Mouse (Mus musculus): ENCODE results near the gene Endog. TPM values are rescaled to one million over a fixed set of nuclear protein-coding genes. Genes with fewer than 3 reads are reported as not detected.

Endog gene
- polyA plus RNA-seq, 1 experiment from 2014 or later = 18.5 TPM

DNA sequence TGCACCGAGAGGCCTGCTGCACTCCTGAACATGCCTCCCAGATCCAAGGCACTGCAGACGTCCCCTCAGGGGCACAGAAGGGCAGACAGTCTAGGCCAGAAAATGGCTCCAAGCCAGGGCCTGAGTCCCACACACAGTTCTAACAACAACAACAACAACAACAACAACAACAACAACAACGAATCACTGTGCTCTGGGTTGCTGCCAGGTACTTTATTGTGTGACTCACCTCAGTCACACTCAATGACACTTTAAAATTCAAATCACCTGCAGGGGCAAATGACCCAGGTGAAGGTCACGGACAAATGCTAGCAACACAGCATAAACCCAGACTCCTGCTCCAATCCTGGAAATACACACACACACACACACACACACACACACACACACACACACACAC lies 26.7 kb downstream of the Endog start:
- ATAC-seq (ENCODE audit: insufficient number of reproducible peaks, insufficient read depth, low FRiP score, low TSS enrichment) = no peak
- Histone ChIP-seq H3K36me3 (no peaks in the 10 kb centered on the region), H3K4me1 (no peaks in the 10 kb centered on the region), H3K27ac (no peak overlapping the region), H3K4me3 (no peak overlapping the region), H3K4me2 (replicated peaks) (no peak overlapping the region), H3K9me3 (no peaks in the 10 kb centered on the region), H3K9ac (no peak overlapping the region), H3K27me3 (no peaks in the 10 kb centered on the region)
- 70% methylated on average over 4 of the region's 4 CpGs for WGBS

DNA sequence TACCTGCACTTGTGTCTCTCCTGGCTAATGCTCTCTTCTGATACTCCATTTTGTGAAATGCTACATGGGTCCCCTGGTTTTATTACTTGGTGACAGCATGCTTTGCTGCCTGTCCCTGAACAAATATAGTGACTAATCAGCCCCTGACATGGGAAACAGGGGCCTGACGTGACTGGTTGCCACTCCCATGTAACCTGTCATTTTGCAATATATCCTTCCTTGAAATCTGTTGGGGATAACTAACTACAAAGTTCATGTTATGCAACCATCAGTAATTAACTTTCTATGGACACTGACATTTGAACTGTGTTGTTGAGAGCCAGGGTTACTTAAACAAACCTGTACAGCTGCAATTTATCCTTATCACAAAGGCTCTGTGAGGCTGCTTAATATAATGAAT lies 28.7 kb downstream of the Endog start:
- Histone ChIP-seq H3K4me3 (no peak overlapping the region), H3K4me2 (replicated peaks) (no peak overlapping the region), H3K27ac (no peak overlapping the region), H3K9ac (no peak overlapping the region), H3K9me3 (no peaks in the 10 kb centered on the region), H3K27me3 (no peaks in the 10 kb centered on the region), H3K4me1 (peaks cover 6% of the 10 kb centered on the region), H3K36me3 (no peaks in the 10 kb centered on the region)
- no peak for ATAC-seq (ENCODE audit: insufficient number of reproducible peaks, insufficient read depth, low FRiP score, low TSS enrichment)
- 67% methylated on average over 1 of the region's 1 CpGs for WGBS

DNA sequence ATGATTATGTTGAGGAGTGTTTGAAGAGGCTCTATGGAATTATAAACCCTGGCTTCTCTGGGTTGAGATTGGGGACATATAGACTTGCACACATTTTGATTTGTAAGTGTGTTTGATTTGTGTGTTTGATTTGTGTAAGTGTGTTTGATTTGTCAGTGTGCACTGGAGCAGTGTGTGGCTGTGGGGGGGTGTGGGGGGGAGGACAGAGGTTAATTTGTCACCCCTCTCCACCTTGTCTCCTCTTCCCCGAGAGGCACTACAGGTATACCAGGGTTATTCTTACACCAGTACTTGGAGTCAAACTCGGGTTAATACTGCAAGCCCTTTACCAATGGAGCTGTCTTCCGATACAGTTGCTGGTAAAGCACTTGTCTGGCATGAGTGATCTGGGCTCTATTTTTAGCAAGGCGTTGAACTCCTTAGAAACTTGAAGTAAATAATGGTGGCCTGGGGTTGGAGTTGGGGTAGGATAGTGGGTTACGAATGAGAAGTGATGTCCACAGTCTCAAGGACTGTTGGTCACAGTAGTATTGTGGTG lies 29.2 kb downstream of the Endog start:
- Histone ChIP-seq H3K4me2 (replicated peaks) (no peak overlapping the region), H3K36me3 (no peaks in the 10 kb centered on the region), H3K9ac (no peak overlapping the region), H3K9me3 (no peaks in the 10 kb centered on the region), H3K4me3 (no peak overlapping the region), H3K4me1 (peaks cover 6% of the 10 kb centered on the region), H3K27ac (no peak overlapping the region), H3K27me3 (no peaks in the 10 kb centered on the region)
- ATAC-seq (ENCODE audit: insufficient number of reproducible peaks, insufficient read depth, low FRiP score, low TSS enrichment) = no peak
- WGBS = 80% methylated on average over 5 of the region's 5 CpGs

DNA sequence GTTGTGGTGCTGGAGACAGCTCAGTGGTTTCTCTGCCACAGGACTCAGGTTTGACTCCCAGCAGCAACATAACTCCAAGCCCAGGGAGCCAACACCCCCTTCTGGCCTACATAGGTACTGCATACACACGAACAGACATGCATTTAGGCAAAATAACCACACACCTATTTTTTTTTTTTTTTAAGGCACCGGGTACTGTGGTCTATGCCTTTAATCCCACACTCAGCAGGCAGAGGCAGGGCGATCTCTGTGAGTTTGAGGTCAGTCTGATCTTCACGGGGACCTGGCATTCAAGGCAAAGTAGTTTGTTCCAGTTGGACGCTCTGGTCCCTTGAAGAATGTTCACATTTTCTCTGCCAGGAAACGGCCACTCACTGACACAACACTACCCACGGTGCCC lies 32.1 kb downstream of the Endog start:
- ATAC-seq (ENCODE audit: insufficient number of reproducible peaks, insufficient read depth, low FRiP score, low TSS enrichment) = no peak
- H3K4me3 ChIP-seq = no peak overlapping the region
- no peaks in the 10 kb centered on the region for H3K36me3 ChIP-seq
- WGBS = 80% methylated on average over 7 of the region's 7 CpGs
- no peaks in the 10 kb centered on the region for H3K9me3 ChIP-seq
- no peak overlapping the region for H3K9ac ChIP-seq
- no peaks in the 10 kb centered on the region for H3K27me3 ChIP-seq
- no peak overlapping the region for H3K4me2 ChIP-seq (replicated peaks)
- peaks cover 10% of the 10 kb centered on the region for H3K4me1 ChIP-seq
- H3K27ac ChIP-seq = no peak overlapping the region

DNA sequence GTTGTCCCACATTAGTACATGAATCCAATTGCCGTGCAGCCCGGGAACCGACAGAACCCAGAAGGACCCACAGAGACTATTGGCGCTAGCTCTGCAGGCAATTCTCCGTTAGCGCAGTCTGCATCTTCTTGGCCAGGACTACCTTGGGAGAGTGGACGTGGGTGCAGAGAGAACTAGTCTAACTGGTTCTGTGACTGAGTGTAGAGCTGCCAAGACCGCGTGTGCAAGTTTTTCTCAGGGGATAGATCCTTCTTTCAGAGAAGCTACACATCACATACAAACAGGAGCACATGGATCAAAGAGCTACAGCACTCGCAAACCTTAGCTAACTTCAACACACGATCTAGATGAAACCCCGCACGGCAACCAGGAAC lies 33.9 kb downstream of the Endog start:
- Histone ChIP-seq H3K4me3 (peak overlapping the region; percentile 74), H3K4me1 (peaks cover 10% of the 10 kb centered on the region), H3K27ac (peak overlapping the region; percentile 60), H3K9me3 (no peaks in the 10 kb centered on the region), H3K9ac (peak overlapping the region; percentile 57), H3K4me2 (replicated peaks) (peak overlapping the region; percentile 82), H3K36me3 (no peaks in the 10 kb centered on the region), H3K27me3 (no peaks in the 10 kb centered on the region)
- 1% methylated on average over 13 of the region's 13 CpGs for WGBS
- peak; percentile 73 for ATAC-seq (ENCODE audit: insufficient number of reproducible peaks, insufficient read depth, low FRiP score, low TSS enrichment)

DNA sequence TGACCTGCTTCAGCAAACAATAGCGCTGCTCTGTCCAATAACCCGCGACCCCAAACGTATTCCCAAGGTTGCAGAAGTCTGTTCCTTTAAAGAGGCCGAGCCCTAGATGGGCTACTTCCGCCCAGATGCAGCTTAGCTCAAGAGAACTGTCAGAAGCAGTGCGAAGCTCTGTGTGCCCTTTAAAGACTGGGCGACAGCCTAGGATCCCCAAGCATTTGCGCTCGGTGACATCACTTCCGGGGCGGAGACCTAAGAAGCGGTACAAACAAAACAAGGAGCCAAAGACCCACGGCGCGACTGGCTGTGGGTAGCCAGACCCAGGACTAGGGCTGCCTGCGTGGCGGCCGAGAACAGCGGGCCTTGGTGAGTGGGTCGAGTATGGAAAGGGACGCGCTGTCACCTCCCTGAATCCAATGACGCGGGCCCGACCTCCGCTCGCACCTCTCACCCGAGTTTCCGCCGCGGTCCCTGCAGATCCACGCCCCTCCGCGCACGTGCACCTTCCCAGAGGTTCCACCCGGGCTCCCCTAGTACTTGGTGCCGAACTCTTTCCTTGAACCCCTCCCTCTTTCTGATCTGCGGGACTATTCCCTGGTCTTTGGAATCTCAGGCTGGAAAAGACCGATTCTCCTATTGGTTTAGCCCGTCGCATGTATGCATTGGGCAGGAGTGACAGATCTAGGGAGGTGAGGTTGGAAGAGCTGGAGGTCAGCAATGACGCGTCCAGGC lies 34.5 kb downstream of the Endog start, which contains the start of gene Kyat1:
TSS of gene Kyat1 (minus strand) at position 219 of the 729 bp plus-strand sequence.
- Histone ChIP-seq H3K36me3 (no peaks in the 10 kb centered on the region), H3K27me3 (no peaks in the 10 kb centered on the region), H3K9ac (peak within 1 kb of the TSS; percentile 57), H3K4me3 (peak within 1 kb of the TSS; percentile 74), H3K4me1 (peaks cover 10% of the 10 kb centered on the region), H3K9me3 (no peaks in the 10 kb centered on the region), H3K27ac (peak within 1 kb of the TSS; percentile 60), H3K4me2 (replicated peaks) (peak within 1 kb of the TSS; percentile 82)
- peak; percentile 95 for ATAC-seq (ENCODE audit: insufficient number of reproducible peaks, insufficient read depth, low FRiP score, low TSS enrichment)
- under 1% methylated on average over 44 of the region's 44 CpGs for WGBS

DNA sequence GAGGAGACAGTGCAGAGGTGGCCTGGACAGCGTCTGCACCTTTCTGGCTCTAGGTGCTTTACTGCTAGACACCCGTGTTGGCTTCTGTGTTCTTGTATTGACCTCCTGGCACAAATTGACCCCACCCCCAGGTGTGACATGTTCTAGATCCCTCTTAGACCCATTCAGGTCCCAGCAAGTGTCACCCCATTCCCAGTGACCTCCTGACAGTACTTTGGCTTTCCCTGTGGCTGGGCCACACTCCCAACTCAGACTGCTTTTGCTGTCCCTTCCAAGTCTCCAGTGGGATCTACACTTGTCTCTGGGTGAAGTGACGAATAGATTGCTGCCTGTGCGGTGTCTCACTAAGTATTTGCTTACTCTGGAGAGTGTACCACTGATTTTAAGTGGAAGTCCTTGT lies 36.1 kb downstream of the Endog start:
- H3K4me1 ChIP-seq = peaks cover 10% of the 10 kb centered on the region
- no peak overlapping the region for H3K9ac ChIP-seq
- H3K36me3 ChIP-seq = no peaks in the 10 kb centered on the region
- no peak overlapping the region for H3K27ac ChIP-seq
- no peaks in the 10 kb centered on the region for H3K9me3 ChIP-seq
- H3K27me3 ChIP-seq = no peaks in the 10 kb centered on the region
- H3K4me3 ChIP-seq = no peak overlapping the region
- WGBS = 83% methylated on average over 4 of the region's 4 CpGs
- no peak overlapping the region for H3K4me2 ChIP-seq (replicated peaks)
- no peak for ATAC-seq (ENCODE audit: insufficient number of reproducible peaks, insufficient read depth, low FRiP score, low TSS enrichment)

DNA sequence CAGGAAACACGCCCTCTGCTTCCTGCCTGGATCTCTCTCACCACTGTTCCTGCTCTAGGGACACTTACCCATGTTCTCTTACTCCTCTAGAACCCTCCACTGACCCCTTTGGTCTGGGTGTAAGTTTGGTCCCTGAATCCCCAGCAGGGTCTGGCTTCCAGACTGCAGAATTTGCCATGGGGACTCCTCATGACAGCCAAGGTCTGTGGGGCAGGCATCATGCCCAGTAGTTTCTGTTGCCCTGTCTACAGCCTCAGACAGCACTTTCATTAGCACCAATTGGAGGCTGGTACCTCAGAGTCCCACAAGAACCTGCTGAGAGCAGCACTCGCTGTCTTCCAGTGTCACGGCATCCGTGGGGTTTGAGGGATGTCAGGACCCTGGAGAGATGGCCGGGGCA lies 36.6 kb downstream of the Endog start:
- H3K36me3 ChIP-seq = no peaks in the 10 kb centered on the region
- WGBS = 69% methylated on average over 5 of the region's 5 CpGs
- H3K4me2 ChIP-seq (replicated peaks) = no peak overlapping the region
- no peak for ATAC-seq (ENCODE audit: insufficient number of reproducible peaks, insufficient read depth, low FRiP score, low TSS enrichment)
- peaks cover 10% of the 10 kb centered on the region for H3K4me1 ChIP-seq
- no peak overlapping the region for H3K4me3 ChIP-seq
- no peaks in the 10 kb centered on the region for H3K27me3 ChIP-seq
- no peak overlapping the region for H3K9ac ChIP-seq
- no peak overlapping the region for H3K27ac ChIP-seq
- no peaks in the 10 kb centered on the region for H3K9me3 ChIP-seq

DNA sequence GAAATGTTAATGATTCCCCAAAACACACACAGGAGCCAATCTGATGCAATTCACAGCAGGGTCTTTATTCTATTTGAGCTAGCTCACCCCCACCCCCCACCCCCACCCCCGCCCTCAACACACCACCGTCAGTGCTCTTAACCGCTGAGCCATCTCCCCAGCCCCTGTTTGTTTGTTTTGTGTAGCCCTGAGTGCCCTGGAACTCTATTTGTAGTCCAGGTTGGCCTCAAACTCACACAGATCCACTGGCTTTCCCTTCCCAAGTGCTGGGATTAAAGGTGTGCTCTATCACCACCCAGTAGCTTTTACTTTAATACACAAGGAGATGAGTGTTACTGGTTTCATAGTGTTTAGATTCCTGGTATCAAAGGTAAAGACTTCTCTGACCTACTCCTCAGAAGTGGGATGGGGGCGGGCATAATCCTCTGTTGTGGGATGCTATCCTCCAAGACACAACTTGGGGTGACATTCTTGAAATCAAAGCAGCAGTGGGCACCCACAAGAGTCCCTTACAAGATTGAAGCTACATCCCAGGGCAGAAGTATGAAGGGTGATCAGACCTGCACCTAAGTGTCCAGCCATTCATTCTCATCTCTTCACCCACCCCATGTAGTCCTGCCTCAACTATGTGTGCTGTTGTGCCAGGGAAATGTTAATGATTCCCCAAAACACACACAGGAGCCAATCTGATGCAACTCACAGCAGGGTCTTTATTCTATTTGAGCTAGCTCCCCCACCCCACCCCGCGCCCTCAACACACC lies 40.3 kb downstream of the Endog start:
- Histone ChIP-seq H3K27ac (no peak overlapping the region), H3K9me3 (no peaks in the 10 kb centered on the region), H3K4me1 (no peaks in the 10 kb centered on the region), H3K4me3 (no peak overlapping the region), H3K27me3 (no peaks in the 10 kb centered on the region), H3K4me2 (replicated peaks) (no peak overlapping the region), H3K9ac (no peak overlapping the region), H3K36me3 (no peaks in the 10 kb centered on the region)
- no peak for ATAC-seq (ENCODE audit: insufficient number of reproducible peaks, insufficient read depth, low FRiP score, low TSS enrichment)
- WGBS = 72% methylated on average over 6 of the region's 6 CpGs

DNA sequence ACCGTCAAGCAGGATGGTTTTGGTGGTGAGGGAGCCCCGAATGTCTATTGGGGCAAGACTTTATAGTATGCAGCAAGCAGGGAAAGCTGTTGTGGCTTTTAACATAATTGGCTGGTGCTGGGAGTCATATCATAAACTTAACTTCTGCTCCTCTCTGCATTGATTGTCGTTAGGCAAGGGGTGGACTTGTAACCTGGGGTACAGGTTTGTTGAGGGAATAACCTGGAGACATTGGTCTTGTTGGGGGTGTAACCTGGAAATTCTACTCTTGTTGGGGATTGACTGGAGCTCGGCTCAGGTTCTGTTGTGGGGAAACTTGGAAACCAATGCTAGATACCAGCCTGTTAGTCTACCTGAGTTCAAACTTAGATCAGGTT lies 40.9 kb downstream of the Endog start:
- H3K36me3 ChIP-seq = no peaks in the 10 kb centered on the region
- H3K27ac ChIP-seq = no peak overlapping the region
- H3K4me3 ChIP-seq = no peak overlapping the region
- no peaks in the 10 kb centered on the region for H3K4me1 ChIP-seq
- no peak overlapping the region for H3K9ac ChIP-seq
- no peaks in the 10 kb centered on the region for H3K9me3 ChIP-seq
- H3K27me3 ChIP-seq = no peaks in the 10 kb centered on the region
- 74% methylated on average over 4 of the region's 4 CpGs for WGBS
- no peak for ATAC-seq (ENCODE audit: insufficient number of reproducible peaks, insufficient read depth, low FRiP score, low TSS enrichment)
- no peak overlapping the region for H3K4me2 ChIP-seq (replicated peaks)

DNA sequence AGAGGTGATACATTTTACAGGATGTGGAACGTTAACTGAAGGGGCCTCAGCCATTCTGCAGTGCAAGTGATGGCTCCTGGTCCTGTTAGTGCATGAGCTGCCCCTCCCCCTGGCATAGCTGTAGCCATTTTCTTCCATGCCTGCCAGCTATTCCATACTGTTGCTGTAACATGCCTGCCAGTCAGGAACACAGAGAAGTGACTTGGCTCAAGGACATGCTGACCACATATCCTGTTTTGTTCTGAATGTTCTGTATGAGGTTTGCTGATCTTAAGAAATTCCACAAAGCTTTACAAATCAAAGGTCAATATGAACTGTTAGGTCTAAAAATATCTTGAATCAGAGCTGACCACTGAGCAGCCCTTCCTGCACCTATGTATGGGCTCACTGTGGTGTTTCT lies 41.7 kb downstream of the Endog start:
- Histone ChIP-seq H3K27ac (no peak overlapping the region), H3K4me2 (replicated peaks) (no peak overlapping the region), H3K4me1 (no peaks in the 10 kb centered on the region), H3K36me3 (no peaks in the 10 kb centered on the region), H3K27me3 (no peaks in the 10 kb centered on the region), H3K9me3 (no peaks in the 10 kb centered on the region), H3K9ac (no peak overlapping the region), H3K4me3 (no peak overlapping the region)
- ATAC-seq (ENCODE audit: insufficient number of reproducible peaks, insufficient read depth, low FRiP score, low TSS enrichment) = no peak
- WGBS = 71% methylated on average over 1 of the region's 1 CpGs

DNA sequence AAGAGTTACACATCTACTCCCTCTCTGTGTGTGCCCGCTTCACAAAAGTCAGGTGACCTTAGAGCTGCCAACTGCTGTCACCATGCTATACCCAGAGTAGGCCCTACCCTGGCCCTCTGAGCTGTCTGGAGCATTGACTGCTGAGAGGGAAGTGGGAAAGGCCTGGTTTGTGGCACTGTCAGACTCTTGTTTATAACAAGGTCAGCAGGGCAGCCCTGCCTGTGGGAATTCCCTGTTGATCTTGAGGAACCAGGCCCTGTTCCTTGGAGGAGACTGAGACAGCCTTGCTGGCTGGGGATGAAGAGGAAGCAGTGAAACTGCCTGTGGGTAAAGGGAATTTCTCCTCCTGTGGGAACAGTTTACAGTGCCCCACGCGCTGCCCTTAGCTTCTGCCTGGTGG lies 43.5 kb downstream of the Endog start:
- WGBS = 92% methylated on average over 3 of the region's 3 CpGs
- H3K4me1 ChIP-seq = no peaks in the 10 kb centered on the region
- H3K9ac ChIP-seq = no peak overlapping the region
- no peak overlapping the region for H3K27ac ChIP-seq
- H3K9me3 ChIP-seq = no peaks in the 10 kb centered on the region
- H3K36me3 ChIP-seq = no peaks in the 10 kb centered on the region
- H3K4me3 ChIP-seq = no peak overlapping the region
- H3K4me2 ChIP-seq (replicated peaks) = no peak overlapping the region
- ATAC-seq (ENCODE audit: insufficient number of reproducible peaks, insufficient read depth, low FRiP score, low TSS enrichment) = no peak
- no peaks in the 10 kb centered on the region for H3K27me3 ChIP-seq
